Mouse (Mus musculus) left cerebral cortex, adult 2 months (tissue): ENCODE measurements around the gene Skiv2l. TPM values are rescaled to one million over a fixed set of nuclear protein-coding genes. Genes with fewer than 3 reads are reported as not detected.

ENCODE experiments used
- DNase-seq, 2 experiments: peaks; one replicate each; pipeline ENCODE4 v3.0.0; 2021 to 2022; ENCODE audit warnings: low spot score in 2 of 2, mixed read lengths in 1 of 2; ENCODE audit errors: extremely low spot score in 1 of 2
- H3K27ac ChIP-seq: fragments of 200-600 bp; 2 replicates; pipeline ENCODE4 v1.8.1; 2022
- H3K4me3 ChIP-seq: fragments of 200-600 bp; 2 replicates; pipeline ENCODE4 v1.8.1; 2022
- CTCF ChIP-seq: fragments of 200-600 bp; IDR thresholded peaks from 2 replicates; pipeline ENCODE4 v1.8.1; 2022; ENCODE audit warnings: antibody characterized with exemption, mild to moderate bottlenecking, moderate library complexity
- intact Hi-C: fragments of 180-260 bp; cut with DNase I; formaldehyde crosslinking; loops from one replicate; pipeline ENCODE4 v1.15.1; 2025
- long read RNA-seq, 2 experiments: library from polyadenylated mRNA; stranded (forward); transcript quantifications; one replicate each; pipeline ENCODE4 v2.0.0; 2021; ENCODE audit warnings: borderline mapping rate in 2 of 2
- total RNA-seq, 2 experiments: library from RNA; stranded (reverse); gene quantifications; 2 replicates each; pipeline ENCODE4 v1.2.3; 2021

Gene Skiv2l
- 10 to 100 TPM; 70.1 to 70.4 TPM for total RNA-seq
- long read RNA-seq, experiment 1, transcript Skiv2l-201 (28 exons, 3,951 nt): major isoform, 52 of 99 reads
- long read RNA-seq, experiment 1, partial matches to known transcripts: 15 of 99 reads
- long read RNA-seq, experiment 1, other reads (novel, unspliced or antisense): 30 of 99 reads
- long read RNA-seq, experiment 2, transcript Skiv2l-201 (28 exons, 3,951 nt): major isoform, 41 of 105 reads
- long read RNA-seq, experiment 2, partial matches to known transcripts: 17 of 105 reads
- long read RNA-seq, experiment 2, other reads (novel, unspliced or antisense): 44 of 105 reads

DNA sequence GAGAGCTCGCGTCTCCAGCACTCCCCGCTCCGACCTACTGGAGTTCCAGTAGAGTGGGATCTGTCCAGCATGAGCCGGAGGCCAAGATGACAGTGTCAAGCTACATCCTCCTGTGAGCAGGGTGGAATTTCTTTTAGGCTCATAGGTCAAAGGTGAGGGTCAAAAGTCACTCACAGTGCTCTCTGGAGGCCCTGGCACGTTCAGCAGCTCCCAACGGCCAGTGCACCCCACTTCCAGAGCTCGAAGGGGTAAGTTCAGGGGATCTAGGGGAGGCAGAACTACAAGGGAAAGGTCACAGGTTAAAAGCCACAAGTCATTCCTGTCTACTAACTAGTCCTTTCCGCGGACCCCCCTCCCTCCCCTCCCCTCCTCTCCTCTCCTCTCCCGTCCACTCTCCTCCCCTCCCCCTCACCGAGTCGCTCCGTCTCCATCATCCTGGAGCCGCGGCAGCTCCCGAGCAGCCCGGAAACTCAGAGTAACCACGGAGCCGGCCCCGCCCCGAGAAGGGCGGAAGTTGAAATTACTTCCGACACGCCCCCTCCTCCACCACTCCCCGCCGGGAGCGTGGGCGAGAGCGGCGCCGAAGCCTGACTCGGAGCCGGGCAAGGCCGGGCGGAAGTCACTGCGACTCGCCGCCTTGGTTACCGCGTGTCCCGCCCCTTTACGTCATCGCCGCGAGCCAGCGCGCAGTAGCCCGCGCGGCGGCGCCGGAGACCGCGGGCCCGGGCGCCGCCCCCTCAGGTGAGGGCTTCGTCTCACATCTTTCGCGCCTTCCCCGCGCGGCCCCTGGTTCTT lies at the start of gene Skiv2l, which contains the start of gene Nelfe:
TSS of gene Skiv2l (minus strand) at position 489 of the 795 bp plus-strand sequence.
TSS of gene Nelfe (plus strand) at position 670 of the 795 bp plus-strand sequence.
- Histone ChIP-seq H3K27ac (peak within 1 kb of the TSS; percentile 71), H3K4me3 (peak within 1 kb of the TSS; percentile 81)
- TF ChIP-seq CTCF: no peak; the same call in 1 of the 2 replicates
- DNase-seq: peak; percentile 98
- intact Hi-C loops: loop anchor here (1.0 to 5.0 kb wide), 3 partner anchors 14 to 387 kb away; partner anchors contain the start of genes Nfkbil1 and Stk19

DNA sequence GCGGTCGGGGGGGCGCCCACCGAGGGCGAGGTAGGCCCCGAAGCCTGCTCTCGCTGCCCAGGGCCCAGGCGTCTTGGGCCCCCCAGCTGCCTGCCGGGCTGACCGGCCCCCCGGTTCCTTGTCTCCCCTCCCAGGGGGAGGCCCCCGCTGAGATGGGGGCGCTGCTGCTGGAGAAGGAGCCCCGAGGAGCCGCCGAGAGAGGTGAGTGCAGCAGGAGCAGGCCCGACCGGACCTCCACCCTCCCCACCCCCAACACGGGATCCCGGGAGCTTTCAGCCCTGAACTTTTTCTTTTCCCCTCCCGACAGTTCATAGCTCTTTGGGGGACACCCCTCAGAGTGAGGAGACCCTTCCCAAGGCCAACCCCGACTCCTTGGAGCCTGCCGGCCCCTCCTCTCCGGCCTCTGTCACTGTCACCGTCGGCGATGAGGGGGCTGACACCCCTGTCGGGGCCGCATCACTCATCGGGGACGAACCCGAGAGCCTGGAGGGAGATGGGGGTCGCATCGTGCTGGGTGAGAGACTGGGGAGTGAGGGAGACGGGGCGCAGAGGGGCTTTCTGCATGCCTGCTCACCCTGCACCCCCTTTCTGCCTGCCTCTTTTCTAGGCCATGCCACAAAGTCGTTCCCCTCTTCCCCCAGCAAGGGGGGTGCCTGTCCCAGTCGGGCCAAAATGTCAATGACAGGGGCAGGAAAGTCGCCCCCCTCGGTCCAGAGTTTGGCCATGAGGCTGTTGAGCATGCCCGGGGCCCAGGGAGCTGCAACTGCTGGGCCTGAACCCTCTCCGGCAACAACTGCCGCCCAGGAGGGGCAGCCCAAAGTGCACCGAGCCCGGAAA lies 49.3 kb upstream of the Skiv2l start:
- DNase-seq: peak; percentile 37 to 38
- intact Hi-C loops: loop anchor here (2.0 to 10.0 kb wide), 2 partner anchors 32 to 774 kb away; partner anchors contain the start of genes Brd2 and Neu1
- Histone ChIP-seq H3K27ac (peak overlapping the region; percentile 87), H3K4me3 (peak overlapping the region; percentile 70)
- no peak for TF ChIP-seq CTCF

DNA sequence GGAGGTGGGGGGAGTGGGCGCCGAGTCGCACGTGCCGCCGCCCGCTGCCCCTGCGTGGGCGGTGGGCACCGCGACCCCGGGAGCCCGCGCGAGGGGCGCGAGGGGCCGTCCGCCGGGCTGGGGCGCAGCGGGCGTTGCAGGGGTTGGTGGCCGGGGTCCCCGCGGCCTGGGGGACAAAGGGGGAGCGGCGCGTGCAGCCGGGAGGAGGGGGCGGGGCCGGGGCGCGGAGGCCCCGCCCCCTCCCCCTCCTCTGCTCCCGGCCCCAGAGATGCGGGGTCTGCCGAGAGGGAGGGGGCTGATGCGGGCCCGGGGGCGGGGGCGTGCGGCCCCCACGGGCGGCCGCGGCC lies 48.7 kb upstream of the Skiv2l start:
- Histone ChIP-seq H3K27ac (peak overlapping the region; percentile 44; the same call in 1 of the 2 replicates), H3K4me3 (peak overlapping the region; percentile 70)
- intact Hi-C loops: loop anchor here (2.0 to 10.0 kb wide), 2 partner anchors 32 to 774 kb away; partner anchors contain the start of genes Brd2 and Neu1
- no peak for DNase-seq
- TF ChIP-seq CTCF: no peak

DNA sequence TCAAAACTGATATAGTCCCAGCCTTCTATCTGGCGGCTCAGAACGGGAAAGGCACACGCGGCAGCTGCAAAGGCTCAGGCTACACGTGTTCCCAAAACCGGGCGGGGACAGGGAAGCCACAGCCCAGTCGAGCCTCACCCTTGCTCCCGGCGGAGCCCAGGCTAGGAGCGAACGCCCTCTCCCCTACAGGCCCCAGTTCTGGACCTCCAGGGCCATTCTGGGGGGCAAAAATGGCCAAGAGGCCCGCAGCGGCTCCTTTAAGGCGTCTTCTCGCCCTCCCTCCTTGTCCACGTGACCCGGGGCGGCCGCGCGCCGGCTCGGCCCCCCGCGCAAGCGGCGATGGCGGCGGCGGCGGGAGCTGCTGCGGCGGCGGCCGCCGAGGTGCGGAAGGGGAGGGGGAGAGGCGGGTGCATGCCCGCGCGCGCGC lies 48.2 kb upstream of the Skiv2l start, which contains the start of the genes C2 and Ehmt2:
TSS of gene C2 (minus strand) at position 106 of the 427 bp plus-strand sequence.
TSS of gene Ehmt2 (plus strand) at position 310 of the 427 bp plus-strand sequence.
- H3K27ac ChIP-seq: peak within 1 kb of the TSS; percentile 98
- TF ChIP-seq CTCF: no peak
- DNase-seq: peak; percentile 84 to 86
- H3K4me3 ChIP-seq: peak within 1 kb of the TSS; percentile 70
- intact Hi-C loops: loop anchor here (2.0 to 10.0 kb wide), 2 partner anchors 33 to 773 kb away; partner anchors contain the start of genes Brd2 and Neu1

DNA sequence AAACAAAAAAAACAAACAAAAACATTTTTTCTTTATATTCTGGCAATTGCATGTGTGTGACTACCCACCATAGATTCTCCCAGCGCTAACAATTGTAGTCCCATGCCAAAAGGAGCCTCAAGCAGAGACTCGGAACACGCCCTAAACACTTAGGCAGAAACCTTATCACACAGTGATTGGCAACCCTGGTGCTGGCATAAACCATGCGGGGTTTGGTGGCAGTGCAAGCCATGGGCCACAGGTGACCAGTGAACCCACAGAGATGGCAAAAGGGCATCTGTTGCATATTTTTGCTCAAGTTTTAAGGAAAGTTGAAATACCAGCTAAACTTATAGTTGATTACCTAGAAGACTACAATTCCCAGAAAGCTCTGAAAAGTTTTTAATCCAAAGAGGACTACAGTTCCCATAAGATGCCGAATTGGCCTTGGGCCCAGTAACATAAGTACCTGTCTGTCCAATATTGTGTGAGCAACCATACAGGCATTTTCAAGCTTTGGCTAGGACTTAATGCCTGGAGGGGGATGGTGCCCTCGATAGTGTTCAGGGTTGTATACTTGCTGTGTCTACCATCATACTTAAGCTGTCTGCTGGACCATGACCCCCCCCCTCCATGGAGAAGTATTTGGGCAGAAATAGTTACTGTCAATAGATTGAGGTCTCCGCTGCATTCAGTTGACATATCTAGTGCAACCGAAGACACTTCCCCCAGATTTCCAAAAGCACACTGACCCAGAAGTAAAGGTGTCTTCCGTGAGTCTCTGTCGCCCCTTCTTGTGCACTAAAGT lies 47.6 kb upstream of the Skiv2l start:
- Histone ChIP-seq H3K4me3 (peak overlapping the region; percentile 70), H3K27ac (peak overlapping the region; percentile 98)
- intact Hi-C loops: loop anchor here (2.0 to 10.0 kb wide), 2 partner anchors 33 to 773 kb away; partner anchors contain the start of genes Brd2 and Neu1
- DNase-seq: peak in 1 of 2 experiments; percentile 35
- no peak for TF ChIP-seq CTCF

DNA sequence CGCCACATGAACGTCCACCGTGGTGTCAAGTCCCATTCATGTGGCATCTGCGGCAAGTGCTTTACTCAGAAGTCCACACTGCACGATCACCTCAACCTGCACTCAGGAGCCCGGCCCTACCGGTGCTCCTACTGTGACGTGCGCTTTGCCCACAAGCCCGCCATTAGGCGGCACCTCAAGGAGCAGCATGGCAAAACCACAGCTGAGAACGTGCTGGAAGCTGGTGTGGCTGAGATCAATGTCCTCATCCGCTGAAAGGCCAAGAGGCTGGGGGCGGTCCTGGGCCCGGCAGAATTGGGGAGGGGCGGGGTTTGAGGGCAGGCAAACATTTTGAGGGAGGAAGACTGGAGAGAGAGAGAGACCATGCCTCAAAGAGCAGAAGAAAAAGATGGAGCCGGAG lies 46.4 kb upstream of the Skiv2l start:
- TF ChIP-seq CTCF: no peak

DNA sequence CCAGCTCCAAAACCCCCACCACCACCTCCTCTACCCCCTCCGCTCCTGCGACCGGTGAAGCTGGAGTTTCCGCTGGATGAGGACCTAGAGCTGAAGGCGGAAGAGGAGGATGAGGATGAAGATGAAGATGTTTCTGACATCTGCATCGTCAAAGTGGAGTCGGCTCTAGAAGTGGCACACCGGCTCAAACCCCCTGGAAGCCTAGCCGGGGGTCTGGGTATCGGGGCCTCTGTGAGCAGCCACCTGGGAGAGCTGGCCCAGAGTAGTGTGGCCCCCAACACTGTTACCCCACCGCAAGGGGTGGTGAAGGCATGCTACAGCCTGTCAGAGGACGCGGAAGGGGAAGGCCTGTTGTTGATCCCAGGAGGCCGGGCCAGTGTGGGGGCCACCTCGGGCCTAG lies 45.7 kb upstream of the Skiv2l start:
- intact Hi-C loops: loop anchor here (10.0 kb wide), 1 partner anchor 771 kb away; the partner anchor contains the start of gene Brd2
- no peak overlapping the region for H3K27ac ChIP-seq

More for the DNA sequence above, 46.4 kb upstream of the Skiv2l start:
- no peak overlapping the region for H3K4me3 ChIP-seq
- no peak overlapping the region for H3K27ac ChIP-seq
- DNase-seq: no peak
- intact Hi-C loops: loop anchor here (10.0 kb wide), 1 partner anchor 772 kb away; the partner anchor contains the start of gene Brd2

DNA sequence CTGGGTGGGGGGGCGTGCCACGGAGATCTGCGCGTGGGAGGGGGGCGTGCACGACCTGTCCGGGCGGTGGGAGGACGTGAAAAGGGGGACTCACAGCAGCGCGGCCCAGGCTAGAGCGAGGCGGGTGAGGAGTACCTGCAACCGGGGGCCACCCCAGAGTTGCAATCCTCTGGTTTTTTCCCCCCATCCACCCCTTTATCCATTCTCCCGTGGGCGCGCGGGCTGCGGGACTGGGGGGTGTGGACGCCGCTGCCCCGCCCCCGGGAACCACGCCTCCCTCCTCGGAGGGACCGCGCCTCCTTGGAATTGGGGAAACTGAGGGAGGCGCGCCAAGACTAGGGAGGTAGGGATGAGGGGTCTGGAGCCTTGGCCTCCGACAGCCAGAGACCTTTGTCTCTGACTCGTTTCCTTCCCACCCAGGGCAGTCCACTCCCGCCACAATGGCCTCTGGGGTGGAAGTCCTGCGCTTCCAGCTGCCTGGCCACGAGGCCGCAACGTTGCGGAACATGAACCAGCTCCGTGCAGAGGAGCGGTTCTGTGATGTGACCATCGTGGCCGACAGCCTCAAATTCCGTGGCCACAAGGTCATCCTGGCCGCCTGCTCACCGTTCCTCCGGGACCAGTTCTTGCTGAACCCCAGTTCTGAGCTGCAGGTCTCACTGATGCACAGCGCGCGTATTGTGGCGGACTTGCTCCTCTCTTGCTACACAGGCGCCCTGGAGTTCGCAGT lies 45.0 kb upstream of the Skiv2l start:
- peak overlapping the region; percentile 91 for H3K27ac ChIP-seq
- DNase-seq: peak; percentile 53 to 56
- H3K4me3 ChIP-seq: peak overlapping the region; percentile 69
- intact Hi-C loops: loop anchor here (5.0 to 10.0 kb wide), 3 partner anchors 243 to 770 kb away; partner anchors contain the start of genes Atp6v1g2 and Brd2
- TF ChIP-seq CTCF: no peak

More for the DNA sequence above, 45.7 kb upstream of the Skiv2l start:
- no peak overlapping the region for H3K4me3 ChIP-seq
- TF ChIP-seq CTCF: no peak
- DNase-seq: no peak

DNA sequence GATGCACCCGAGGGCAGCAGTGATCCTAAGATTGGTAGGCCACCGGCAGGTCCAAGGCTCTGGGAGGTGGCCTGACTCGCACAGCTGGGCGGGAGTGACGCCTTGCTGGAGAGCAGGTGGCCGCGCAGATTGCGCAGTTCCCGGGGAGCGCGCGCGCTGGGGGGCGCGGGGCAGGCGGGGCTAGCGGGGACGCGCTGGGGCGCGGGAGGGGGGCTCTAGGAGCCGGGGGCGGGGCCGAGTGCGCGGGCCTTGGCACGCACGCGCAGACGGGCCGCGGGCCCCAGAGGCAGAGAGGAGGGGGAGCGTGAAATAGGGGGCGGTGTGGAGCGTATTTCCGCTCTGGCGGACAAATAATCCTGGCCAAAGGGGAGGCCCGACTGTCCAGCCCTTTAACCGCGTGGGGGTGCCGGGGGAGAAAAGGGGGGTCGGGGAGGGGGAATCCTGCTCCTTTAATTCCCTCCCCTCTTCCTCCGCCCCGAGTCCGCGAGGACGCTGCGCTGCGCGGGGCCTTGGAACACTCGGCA lies 44.1 kb upstream of the Skiv2l start:
- peak; percentile 91 to 93 for DNase-seq
- TF ChIP-seq CTCF: peak; percentile 6; the same call in 1 of the 2 replicates
- Histone ChIP-seq H3K27ac (peak overlapping the region; percentile 91), H3K4me3 (peak overlapping the region; percentile 69)
- intact Hi-C loops: loop anchor here (5.0 to 10.0 kb wide), 3 partner anchors 242 to 769 kb away; partner anchors contain the start of genes Atp6v1g2 and Brd2
